Mouse (Mus musculus) hindbrain, embryonic 13.5 days (tissue): Measurements from ENCODE around the gene Kif5a. TPM values are rescaled to one million over a fixed set of nuclear protein-coding genes. Genes with fewer than 3 reads are reported as not detected.

ENCODE experiments used
- polyA plus RNA-seq: library from polyadenylated mRNA; unstranded; fragments of >200 nt; fragmentation: Nextera tagmentation; extraction: Ambion mirVana; gene quantifications from 2 replicates; pipeline ENCODE4 v1.2.1, GENCODE M21; 2015

The Kif5a gene
- polyA plus RNA-seq, 1 experiment from 2014 or later = 86.3 TPM

Other genes starting within 250 kb of the Kif5a start
- 63.4 and 65.5 TPM in 2 replicates for gene Tsfm, start 232.5 kb downstream of the Kif5a start, polyA plus RNA-seq
- 21.6 and 22.8 TPM in 2 replicates for gene Mettl1, start 221.9 kb downstream of the Kif5a start, polyA plus RNA-seq
- gene Eef1akmt3, start 221.8 kb downstream of the Kif5a start, polyA plus RNA-seq = 0.12 and 0.28 TPM in 2 replicates
- gene Cyp27b1, start 215.1 kb downstream of the Kif5a start, polyA plus RNA-seq = 0.23 and 0.27 TPM in 2 replicates
- 5.8 and 5.9 TPM in 2 replicates for gene March9, start 203.2 kb downstream of the Kif5a start, polyA plus RNA-seq
- 1,183 and 1,237 TPM in 2 replicates for gene Cdk4, start 199.8 kb downstream of the Kif5a start, polyA plus RNA-seq
- gene Tspan31, start 193.1 kb downstream of the Kif5a start, polyA plus RNA-seq = 122 and 129 TPM in 2 replicates
- gene Agap2, start 188.1 kb downstream of the Kif5a start, polyA plus RNA-seq = 3.0 and 3.1 TPM in 2 replicates
- gene Os9, start 142.2 kb downstream of the Kif5a start, polyA plus RNA-seq = 144 and 146 TPM in 2 replicates
- 40.6 and 42.3 TPM in 2 replicates for gene B4galnt1, start 98.1 kb downstream of the Kif5a start, polyA plus RNA-seq
- 1.0 and 1.1 TPM in 2 replicates for gene Slc26a10, start 82.7 kb downstream of the Kif5a start, polyA plus RNA-seq
- gene Arhgef25, start 73.3 kb downstream of the Kif5a start, polyA plus RNA-seq = 28.4 and 30.7 TPM in 2 replicates
- gene Dtx3, start 67.6 kb downstream of the Kif5a start, polyA plus RNA-seq = 211 and 221 TPM in 2 replicates
- gene Pip4k2c, start 51.8 kb downstream of the Kif5a start, polyA plus RNA-seq = 20.0 and 22.1 TPM in 2 replicates
- gene Dctn2, start 3.0 kb upstream of the Kif5a start, polyA plus RNA-seq = 308 and 330 TPM in 2 replicates
- gene Mbd6, start 25.7 kb upstream of the Kif5a start, polyA plus RNA-seq = 12.1 and 16.5 TPM in 2 replicates
- gene Mars, start 48.4 kb upstream of the Kif5a start, polyA plus RNA-seq = 116 and 119 TPM in 2 replicates
- 1.0 and 1.1 TPM in 2 replicates for gene Arhgap9, start 58.6 kb upstream of the Kif5a start, polyA plus RNA-seq
- gene Gli1, start 78.6 kb upstream of the Kif5a start, polyA plus RNA-seq = 1.6 and 1.8 TPM in 2 replicates
- not detected in 2 replicates for gene Inhbe, start 91.1 kb upstream of the Kif5a start, polyA plus RNA-seq
- gene Inhbc, start 107.1 kb upstream of the Kif5a start, polyA plus RNA-seq = 0.09 TPM in 1 of 2 replicates, not detected in the other
- 36.4 and 39.9 TPM in 2 replicates for gene R3hdm2, start 117.0 kb upstream of the Kif5a start, polyA plus RNA-seq
- 2.5 TPM in 2 replicates for gene Stac3, start 238.3 kb upstream of the Kif5a start, polyA plus RNA-seq